Mouse (Mus musculus): ENCODE data around the gene Ispd. TPM values are rescaled to one million over a fixed set of nuclear protein-coding genes. Genes with fewer than 3 reads are reported as not detected.

The Ispd gene
- polyA plus RNA-seq, 1 experiment, result 4.8 TPM

DNA sequence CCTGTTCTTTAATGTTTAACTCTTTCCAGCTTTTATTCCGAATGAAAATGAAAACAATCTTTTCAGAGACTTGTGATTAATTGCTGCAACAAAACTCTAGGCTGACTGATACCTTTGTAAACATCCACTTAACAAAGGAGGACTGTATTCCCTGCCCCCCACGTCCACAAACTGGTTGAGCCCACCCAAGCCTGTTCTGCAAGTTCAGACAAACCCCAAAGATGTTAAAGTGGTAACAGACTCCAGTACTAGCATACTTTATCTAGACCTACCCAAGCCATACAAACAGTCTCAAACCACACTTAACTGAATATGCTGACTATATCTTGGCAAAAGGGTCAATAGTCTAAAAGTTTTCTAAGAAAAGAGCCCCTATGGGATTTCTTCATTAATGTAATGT, 102.1 kb downstream of the Ispd start:
- no peak overlapping the region for H3K27ac ChIP-seq (ENCODE audit: insufficient read depth, low read length)
- no peaks in the 10 kb centered on the region for H3K4me1 ChIP-seq (ENCODE audit: control insufficient read depth, insufficient read depth, low read length)
- no peak overlapping the region for H3K4me3 ChIP-seq (ENCODE audit: insufficient read depth, low read length)
- TF ChIP-seq POLR2A (IDR thresholded peaks at IDR 0.05; ENCODE audit: extremely low read depth, insufficient read depth, low read length) (no peak), CTCF (IDR thresholded peaks at IDR 0.05; ENCODE audit: extremely low read depth, insufficient read depth, low read length) (no peak)

DNA sequence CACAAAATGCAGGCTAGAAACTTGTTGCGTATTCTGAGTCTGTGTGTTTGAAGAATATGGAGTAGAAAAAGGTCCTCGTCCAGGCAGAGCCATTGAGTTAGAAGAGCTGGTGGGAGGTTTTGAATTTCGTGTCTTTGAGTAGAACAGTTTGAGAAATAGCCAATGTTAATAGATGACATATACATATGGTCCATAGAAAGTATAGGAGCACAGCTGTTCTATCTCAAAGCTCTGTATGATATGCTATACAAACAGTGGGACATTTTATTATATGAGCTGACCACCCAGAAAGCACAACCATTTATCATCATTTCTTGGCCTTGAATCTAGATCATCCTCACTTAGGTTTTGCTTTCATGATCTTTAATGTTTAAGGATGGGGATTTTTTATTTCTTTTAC, 116.3 kb downstream of the Ispd start:
- Histone ChIP-seq H3K4me1 (ENCODE audit: control insufficient read depth, insufficient read depth, low read length) (no peaks in the 10 kb centered on the region), H3K27ac (ENCODE audit: insufficient read depth, low read length) (no peak overlapping the region), H3K4me3 (ENCODE audit: insufficient read depth, low read length) (no peak overlapping the region)
- TF ChIP-seq POLR2A (IDR thresholded peaks at IDR 0.05; ENCODE audit: extremely low read depth, insufficient read depth, low read length), result no peak
- no peak for TF ChIP-seq CTCF (IDR thresholded peaks at IDR 0.05; ENCODE audit: extremely low read depth, insufficient read depth, low read length)

DNA sequence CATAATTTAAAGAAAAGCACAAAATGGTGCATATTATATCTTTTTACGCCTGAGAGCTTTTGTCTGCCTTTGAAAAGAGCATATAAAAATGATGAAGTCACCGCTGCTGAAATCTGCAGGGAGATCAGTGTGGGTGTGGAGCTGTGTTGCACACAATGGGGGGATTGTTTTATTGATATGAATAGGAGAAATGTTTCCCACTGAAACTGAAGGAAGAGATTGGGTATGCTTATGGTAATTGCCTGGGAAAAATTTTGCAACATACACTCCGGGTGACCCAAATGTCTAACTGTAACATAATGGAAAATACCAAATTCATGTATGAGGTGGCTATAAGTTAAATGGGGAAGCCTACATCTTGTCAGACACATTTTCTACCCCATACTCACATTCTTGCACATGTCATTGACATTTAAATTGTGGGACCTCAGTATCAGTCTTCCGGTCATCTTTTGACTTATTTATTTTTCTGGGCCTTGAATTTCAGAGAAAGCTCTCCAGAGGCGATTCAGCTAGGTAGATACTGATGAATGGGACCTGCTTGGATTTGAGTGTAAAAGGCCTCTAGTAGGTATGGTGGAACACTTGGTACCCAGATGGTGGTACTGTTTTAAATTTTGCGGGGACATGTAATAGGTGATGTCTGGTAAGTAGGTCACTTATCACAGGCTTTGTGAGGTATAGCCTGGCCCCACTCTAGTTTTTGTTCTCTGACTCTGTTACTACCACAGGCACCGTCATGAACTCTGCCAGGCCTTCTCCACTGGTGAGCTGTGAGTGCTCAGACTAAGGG, 126.1 kb downstream of the Ispd start:
- H3K27ac ChIP-seq (ENCODE audit: insufficient read depth, low read length), result no peak overlapping the region
- TF ChIP-seq POLR2A (IDR thresholded peaks at IDR 0.05; ENCODE audit: extremely low read depth, insufficient read depth, low read length) (no peak), CTCF (IDR thresholded peaks at IDR 0.05; ENCODE audit: extremely low read depth, insufficient read depth, low read length) (no peak)
- H3K4me3 ChIP-seq (ENCODE audit: insufficient read depth, low read length), result no peak overlapping the region

DNA sequence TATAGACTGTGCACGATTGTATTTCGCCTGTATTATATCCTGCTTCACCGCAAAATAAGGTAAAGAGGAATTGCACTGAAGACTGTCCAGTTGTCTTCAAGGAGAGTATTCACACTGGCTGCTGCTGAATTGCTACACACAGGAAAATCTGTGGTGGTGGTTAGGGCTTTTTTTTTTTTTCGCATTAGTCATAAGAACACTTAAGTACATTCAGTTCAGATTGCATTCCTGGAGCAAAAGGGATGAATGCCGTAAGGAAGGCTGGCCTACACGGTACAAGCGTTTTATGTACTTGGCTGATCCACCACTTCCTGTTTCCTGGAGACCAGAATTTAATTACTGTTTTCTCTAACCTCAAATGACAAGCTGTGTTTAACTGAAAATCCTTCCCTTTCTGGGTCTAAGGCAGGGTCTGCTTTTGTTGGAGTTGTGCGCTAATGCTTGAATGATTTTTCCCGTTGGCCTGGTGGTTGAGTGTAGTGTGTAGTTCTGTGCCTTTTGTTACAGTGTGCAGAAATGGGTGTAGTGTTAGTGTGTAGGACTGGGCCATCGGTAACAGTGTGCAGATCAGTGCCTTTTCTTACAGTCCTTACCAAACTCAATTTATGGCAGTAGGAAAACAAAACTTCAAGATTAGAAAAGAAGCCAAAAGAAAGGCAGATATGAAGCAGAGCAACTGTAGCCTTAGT, 128.8 kb downstream of the Ispd start:
- Histone ChIP-seq H3K4me1 (ENCODE audit: control insufficient read depth, insufficient read depth, low read length) (no peaks in the 10 kb centered on the region), H3K4me3 (ENCODE audit: insufficient read depth, low read length) (no peak overlapping the region), H3K27ac (ENCODE audit: insufficient read depth, low read length) (no peak overlapping the region)
- TF ChIP-seq CTCF (IDR thresholded peaks at IDR 0.05; ENCODE audit: extremely low read depth, insufficient read depth, low read length), result no peak
- no peak for TF ChIP-seq POLR2A (IDR thresholded peaks at IDR 0.05; ENCODE audit: extremely low read depth, insufficient read depth, low read length)

More for the DNA sequence above, 126.1 kb downstream of the Ispd start:
- H3K4me1 ChIP-seq (ENCODE audit: control insufficient read depth, insufficient read depth, low read length), result no peaks in the 10 kb centered on the region

DNA sequence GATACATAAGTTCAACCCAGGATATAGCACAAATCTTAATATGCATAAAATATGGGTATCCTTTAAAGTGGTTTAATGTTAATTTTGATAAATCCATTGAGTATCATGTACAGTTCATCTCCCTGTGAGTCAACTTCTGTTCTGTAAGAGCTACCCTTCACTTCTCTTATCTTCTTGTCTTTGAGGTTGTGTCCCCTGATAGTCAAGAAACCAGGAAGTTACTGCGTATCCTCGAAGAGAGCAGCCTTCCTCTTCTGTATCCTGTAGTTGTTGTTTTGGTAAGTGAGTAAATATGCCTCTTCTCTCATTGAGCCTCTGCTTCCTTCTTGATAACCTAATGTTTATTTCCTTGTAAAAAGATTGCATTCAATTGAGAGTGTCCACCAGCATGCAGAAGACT, 140.5 kb downstream of the Ispd start:
- Histone ChIP-seq H3K4me1 (ENCODE audit: control insufficient read depth, insufficient read depth, low read length) (no peaks in the 10 kb centered on the region), H3K4me3 (ENCODE audit: insufficient read depth, low read length) (no peak overlapping the region), H3K27ac (ENCODE audit: insufficient read depth, low read length) (no peak overlapping the region)
- TF ChIP-seq POLR2A (IDR thresholded peaks at IDR 0.05; ENCODE audit: extremely low read depth, insufficient read depth, low read length) (no peak), CTCF (IDR thresholded peaks at IDR 0.05; ENCODE audit: extremely low read depth, insufficient read depth, low read length) (no peak)

DNA sequence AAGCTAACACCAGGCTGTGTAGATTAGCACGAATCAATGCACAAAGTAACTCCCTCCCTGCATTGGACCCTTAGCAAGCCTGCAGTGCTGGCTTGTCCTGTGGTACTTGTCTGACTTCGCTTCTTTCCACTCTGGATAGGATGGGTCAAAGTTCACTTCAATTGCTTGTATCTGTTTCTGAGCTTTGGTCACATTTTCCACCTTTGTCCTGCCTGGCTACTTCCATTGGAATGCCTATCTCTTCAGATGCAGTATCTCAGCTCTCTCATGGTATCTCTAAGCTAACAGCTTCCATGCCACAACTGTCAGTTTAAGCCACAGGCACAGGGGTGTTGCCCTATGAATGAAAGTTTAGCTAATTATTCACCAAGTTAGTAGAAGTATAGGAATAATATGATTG, 142.3 kb downstream of the Ispd start:
- TF ChIP-seq CTCF (IDR thresholded peaks at IDR 0.05; ENCODE audit: extremely low read depth, insufficient read depth, low read length) (no peak), POLR2A (IDR thresholded peaks at IDR 0.05; ENCODE audit: extremely low read depth, insufficient read depth, low read length) (no peak)
- no peak overlapping the region for H3K27ac ChIP-seq (ENCODE audit: insufficient read depth, low read length)
- H3K4me3 ChIP-seq (ENCODE audit: insufficient read depth, low read length), result no peak overlapping the region
- H3K4me1 ChIP-seq (ENCODE audit: control insufficient read depth, insufficient read depth, low read length), result no peaks in the 10 kb centered on the region

DNA sequence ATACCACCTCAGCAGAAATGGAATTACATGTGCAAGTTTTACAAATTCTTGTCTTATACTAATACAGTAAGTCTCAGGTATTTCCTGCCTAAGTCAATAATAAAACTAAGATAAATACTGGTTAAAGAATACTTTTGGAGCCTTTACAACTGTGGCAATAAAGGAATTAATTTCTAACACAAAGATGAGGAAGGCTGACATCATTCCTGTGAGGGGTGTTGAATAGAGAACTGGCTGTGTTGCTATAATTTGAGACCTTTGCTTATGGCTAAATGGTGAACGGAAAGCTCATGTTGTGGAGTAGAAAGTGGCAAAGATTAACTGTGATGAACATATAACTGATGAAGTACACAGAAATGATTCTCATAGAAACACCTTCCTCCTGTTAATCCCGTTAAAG, 149.7 kb downstream of the Ispd start:
- Histone ChIP-seq H3K4me1 (ENCODE audit: control insufficient read depth, insufficient read depth, low read length) (no peaks in the 10 kb centered on the region), H3K27ac (ENCODE audit: insufficient read depth, low read length) (no peak overlapping the region), H3K4me3 (ENCODE audit: insufficient read depth, low read length) (no peak overlapping the region)
- TF ChIP-seq POLR2A (IDR thresholded peaks at IDR 0.05; ENCODE audit: extremely low read depth, insufficient read depth, low read length) (no peak), CTCF (IDR thresholded peaks at IDR 0.05; ENCODE audit: extremely low read depth, insufficient read depth, low read length) (no peak)

DNA sequence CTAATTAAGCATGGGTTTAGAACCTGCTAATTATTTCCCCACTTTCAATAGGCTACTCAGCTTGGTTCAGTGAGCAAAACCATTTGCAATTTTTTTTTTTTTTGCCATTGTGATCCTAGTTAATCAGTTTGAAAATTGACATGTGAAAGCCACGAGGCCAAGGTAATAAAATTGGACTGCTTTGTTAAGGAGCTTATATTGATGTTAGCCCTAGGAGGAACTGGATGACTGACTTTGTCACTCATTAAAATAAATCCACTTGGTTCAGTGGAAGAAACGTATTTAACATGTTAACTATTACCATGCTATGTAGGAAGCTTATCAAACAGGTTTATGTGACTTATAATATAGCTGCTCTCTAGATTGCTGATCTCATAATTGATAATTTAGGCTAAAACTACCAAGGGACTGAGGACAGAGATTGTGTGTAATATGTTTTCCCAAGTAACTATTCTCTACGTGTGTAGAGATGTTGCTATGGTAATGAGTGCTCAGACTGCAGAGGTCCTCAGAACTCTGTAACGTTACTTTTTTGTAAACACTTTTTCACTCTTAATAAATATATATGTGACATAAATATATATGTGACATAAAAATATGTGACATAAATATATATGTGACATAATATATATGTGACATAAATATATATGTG, 150.3 kb downstream of the Ispd start:
- Histone ChIP-seq H3K4me3 (ENCODE audit: insufficient read depth, low read length) (no peak overlapping the region), H3K27ac (ENCODE audit: insufficient read depth, low read length) (no peak overlapping the region), H3K4me1 (ENCODE audit: control insufficient read depth, insufficient read depth, low read length) (no peaks in the 10 kb centered on the region)
- TF ChIP-seq POLR2A (IDR thresholded peaks at IDR 0.05; ENCODE audit: extremely low read depth, insufficient read depth, low read length) (no peak), CTCF (IDR thresholded peaks at IDR 0.05; ENCODE audit: extremely low read depth, insufficient read depth, low read length) (no peak)

DNA sequence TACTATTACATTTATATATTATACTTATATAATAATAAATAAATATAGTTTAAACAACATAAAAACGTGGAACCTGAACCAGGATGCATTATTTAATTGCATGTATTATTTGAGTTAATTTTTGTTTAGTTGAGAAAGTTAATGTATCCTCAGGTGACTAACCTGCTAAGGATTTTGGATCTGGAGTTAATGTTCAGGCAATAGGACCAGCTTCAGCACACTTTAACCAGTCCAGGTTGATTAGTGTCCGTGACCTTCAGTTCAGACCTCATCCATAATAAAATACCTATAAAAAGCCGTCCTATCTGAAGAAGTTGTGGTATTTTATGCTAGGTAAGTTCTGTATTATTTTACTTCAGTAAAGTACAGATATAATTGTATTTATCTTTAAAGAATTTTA, 151.3 kb downstream of the Ispd start:
- H3K27ac ChIP-seq (ENCODE audit: insufficient read depth, low read length), result no peak overlapping the region
- H3K4me1 ChIP-seq (ENCODE audit: control insufficient read depth, insufficient read depth, low read length), result no peaks in the 10 kb centered on the region
- H3K4me3 ChIP-seq (ENCODE audit: insufficient read depth, low read length), result no peak overlapping the region
- TF ChIP-seq CTCF (IDR thresholded peaks at IDR 0.05; ENCODE audit: extremely low read depth, insufficient read depth, low read length) (no peak), POLR2A (IDR thresholded peaks at IDR 0.05; ENCODE audit: extremely low read depth, insufficient read depth, low read length) (no peak)
